Comparison of ENCODE assay signal across 14 mouse cellular contexts in the genomic region with DNA sequence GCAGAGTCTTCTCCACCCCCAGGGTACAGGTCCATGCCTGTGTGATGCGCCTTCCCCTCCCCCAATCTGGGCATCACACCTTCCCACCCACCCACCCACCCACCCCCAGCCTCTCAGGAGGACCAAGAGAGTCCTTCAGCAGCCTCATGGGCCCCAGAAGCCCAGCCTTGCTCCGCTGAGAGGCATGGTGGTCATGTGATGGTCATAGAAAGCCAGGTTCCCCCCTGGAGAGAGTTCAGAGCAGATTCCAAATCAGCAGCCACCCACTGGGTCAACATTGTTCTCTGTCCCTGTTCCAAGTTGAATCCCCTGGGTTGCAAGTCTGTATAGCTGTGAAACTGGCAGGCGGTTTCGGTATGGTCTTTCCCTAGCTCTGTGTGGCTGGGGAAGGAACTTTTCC.
DNase-seq lines count a peak whose midpoint lies in the region; ATAC-seq lines count a peak whose summit lies in the region.
"Had no signal": no experiment of that assay in that cellular context is flagged by ENCODE, and none has a peak within 500 bp of the region (broad histone marks: within the 10 kb centered on the region; RNA-seq: fewer than 3 reads in every experiment).

No protein-coding gene starts in this region.

- 83% methylated on average over 4 of the region's 4 CpGs for WGBS in embryonic facial prominence, embryonic 12.5 days
- 71% methylated on average over 4 of the region's 4 CpGs for WGBS in forebrain, embryonic 10.5 days
- WGBS in hindbrain, embryonic 13.5 days, result 74% methylated on average over 4 of the region's 4 CpGs
- WGBS in midbrain, embryonic 16.5 days, result 63% methylated on average over 4 of the region's 4 CpGs

- no peak overlapping the region for H3K4me3 ChIP-seq in embryonic facial prominence, embryonic 12.5 days
- H3K4me3 ChIP-seq in forebrain, embryonic 10.5 days, result peak overlapping the region; percentile 72; the same call in 1 of the 2 replicates
- peak overlapping the region; percentile 59 for H3K4me3 ChIP-seq in hindbrain, embryonic 13.5 days
- H3K4me3 ChIP-seq in midbrain, embryonic 16.5 days (ENCODE audit: low read depth, low read length), result peak overlapping the region; percentile 54
- H3K4me3 ChIP-seq: intestine, embryonic 15.5 days; lung, embryonic 15.5 days had no signal

- H3K9ac ChIP-seq in embryonic facial prominence, embryonic 12.5 days, result no peak overlapping the region
- peak overlapping the region; percentile 86 for H3K9ac ChIP-seq in hindbrain, embryonic 13.5 days
- peak overlapping the region; percentile 83 for H3K9ac ChIP-seq in midbrain, embryonic 16.5 days (ENCODE audit: low read depth, low read length)
- H3K9ac ChIP-seq: intestine, embryonic 15.5 days; lung, embryonic 15.5 days had no signal

- H3K9me3 ChIP-seq in embryonic facial prominence, embryonic 12.5 days, result no peaks in the 10 kb centered on the region
- no peaks in the 10 kb centered on the region for H3K9me3 ChIP-seq in forebrain, embryonic 10.5 days
- H3K9me3 ChIP-seq in hindbrain, embryonic 13.5 days, result no peaks in the 10 kb centered on the region
- H3K9me3 ChIP-seq in midbrain, embryonic 16.5 days (replicated peaks; ENCODE audit: control insufficient read depth, low read length, poor library complexity, severe bottlenecking), result no peaks in the 10 kb centered on the region
- H3K9me3 ChIP-seq: intestine, embryonic 15.5 days; lung, embryonic 15.5 days had no signal

- H3K4me2 ChIP-seq in embryonic facial prominence, embryonic 12.5 days (replicated peaks), result peak overlapping the region; percentile 96
- H3K4me2 ChIP-seq in hindbrain, embryonic 13.5 days, result peak overlapping the region; percentile 84
- H3K4me2 ChIP-seq in midbrain, embryonic 16.5 days (ENCODE audit: low read length), result peak overlapping the region; percentile 68
- H3K4me2 ChIP-seq: lung, embryonic 15.5 days had no signal

- no peak overlapping the region for H3K27ac ChIP-seq in embryonic facial prominence, embryonic 12.5 days
- no peak overlapping the region for H3K27ac ChIP-seq in forebrain, embryonic 10.5 days
- H3K27ac ChIP-seq in hindbrain, embryonic 13.5 days, result peak overlapping the region; percentile 99
- peak overlapping the region; percentile 96 for H3K27ac ChIP-seq in midbrain, embryonic 16.5 days (ENCODE audit: low read length)
- H3K27ac ChIP-seq: intestine, embryonic 15.5 days; lung, embryonic 15.5 days; stomach, postnatal 0 days had no signal

- H3K36me3 ChIP-seq in embryonic facial prominence, embryonic 12.5 days, result no peaks in the 10 kb centered on the region
- H3K36me3 ChIP-seq in forebrain, embryonic 10.5 days (replicated peaks), result no peaks in the 10 kb centered on the region
- H3K36me3 ChIP-seq in hindbrain, embryonic 13.5 days, result no peaks in the 10 kb centered on the region; the same call in 1 of the 2 replicates
- no peaks in the 10 kb centered on the region for H3K36me3 ChIP-seq in midbrain, embryonic 16.5 days (ENCODE audit: control insufficient read depth, insufficient read depth, low read length)
- H3K36me3 ChIP-seq: intestine, embryonic 15.5 days; lung, embryonic 15.5 days had no signal

- peaks cover 31% of the 10 kb centered on the region for H3K4me1 ChIP-seq in embryonic facial prominence, embryonic 12.5 days
- peaks cover 39% of the 10 kb centered on the region for H3K4me1 ChIP-seq in forebrain, embryonic 10.5 days
- H3K4me1 ChIP-seq in hindbrain, embryonic 13.5 days (replicated peaks), result peaks cover 84% of the 10 kb centered on the region
- peaks cover 53% of the 10 kb centered on the region for H3K4me1 ChIP-seq in midbrain, embryonic 16.5 days (ENCODE audit: control insufficient read depth, insufficient read depth, low read length)

- H3K27me3 ChIP-seq in embryonic facial prominence, embryonic 12.5 days, result no peaks in the 10 kb centered on the region
- H3K27me3 ChIP-seq in forebrain, embryonic 10.5 days (ENCODE audit: poor library complexity, severe bottlenecking), result peaks cover 11% of the 10 kb centered on the region
- no peaks in the 10 kb centered on the region for H3K27me3 ChIP-seq in hindbrain, embryonic 13.5 days
- no peaks in the 10 kb centered on the region for H3K27me3 ChIP-seq in midbrain, embryonic 16.5 days (ENCODE audit: control insufficient read depth, insufficient read depth, low read depth, low read length)

- DNase-seq in forebrain, embryonic 10.5 days (ENCODE audit: extremely low spot score, low spot score), result no peak
- no peak for DNase-seq in urinary bladder, postnatal 14 days (ENCODE audit: low spot score)
- DNase-seq in retina, postnatal 1 day, result no peak
- DNase-seq: adrenal gland, adult 2 months; gastrocnemius, postnatal 25 days; kidney, postnatal 36 days; liver had no signal

- no peak for ATAC-seq in embryonic facial prominence, embryonic 12.5 days (ENCODE audit: insufficient number of reproducible peaks, insufficient read depth, low FRiP score, low TSS enrichment)
- no peak for ATAC-seq in hindbrain, embryonic 13.5 days (ENCODE audit: low FRiP score)
- ATAC-seq in midbrain, embryonic 16.5 days, result no peak
- no peak for ATAC-seq in megakaryocyte progenitor cell, adult 5-6 weeks (replicated peaks; ENCODE audit: poor library complexity)
- ATAC-seq: intestine, embryonic 15.5 days had no signal

Comparison
In these comparisons a context has a peak if more than half of its experiments do, and no peak if none do; other contexts are left out.
1. H3K27ac ChIP-seq: peak in hindbrain, embryonic 13.5 days (single experiment) and midbrain, embryonic 16.5 days (single experiment); none in embryonic facial prominence, embryonic 12.5 days (single experiment) and forebrain, embryonic 10.5 days (single experiment).
2. Peak in every context shown above with its lines, with median percentiles within 50 percentile points of each other: H3K4me2 ChIP-seq.